Mouse (Mus musculus) limb, embryonic 13.5 days (tissue): ENCODE results near the gene 4933411K16Rik. TPM values are rescaled to one million over a fixed set of nuclear protein-coding genes. Genes with fewer than 3 reads are reported as not detected.
A peak's percentile ranks its signal among the peaks of the same experiment; 100 is the strongest.

ENCODE experiments used
- ATAC-seq: fragments of 200-750 bp; cut with Nextera tagmentation; 2 replicates; pipeline ENCODE4 v1.8.0; 2017; ENCODE audit warnings: low read depth, moderate number of reproducible peaks, moderate TSS enrichment; ENCODE audit not compliant: low FRiP score
- H3K27ac ChIP-seq: fragments of 300-500 bp; sonication (generic); 2 replicates; pipeline ENCODE4 v1.5.1; 2015; ENCODE audit warnings: inconsistent platforms, mild to moderate bottlenecking, moderate library complexity
- H3K27me3 ChIP-seq: fragments of 300-500 bp; sonication (generic); 2 replicates; pipeline ENCODE4 v1.6.1; 2015; ENCODE audit warnings: mild to moderate bottlenecking, inconsistent platforms
- H3K36me3 ChIP-seq: fragments of 300-500 bp; sonication (generic); 2 replicates; pipeline ENCODE4 v1.6.1; 2015; ENCODE audit warnings: inconsistent platforms, mild to moderate bottlenecking, moderate library complexity
- H3K4me1 ChIP-seq: fragments of 300-500 bp; sonication (generic); 2 replicates; pipeline ENCODE4 v1.6.1; 2015; ENCODE audit warnings: inconsistent platforms
- H3K4me2 ChIP-seq: fragments of 300-500 bp; sonication (generic); replicated peaks from 2 replicates; pipeline ENCODE4 v1.6.1; 2015; ENCODE audit warnings: inconsistent platforms, mild to moderate bottlenecking, moderate library complexity
- H3K4me3 ChIP-seq: fragments of 300-500 bp; sonication (generic); 2 replicates; pipeline ENCODE4 v1.5.1; 2015; ENCODE audit warnings: moderate library complexity, mild to moderate bottlenecking, inconsistent platforms
- H3K9ac ChIP-seq: fragments of 300-500 bp; sonication (generic); 2 replicates; pipeline ENCODE4 v1.6.1; 2015; ENCODE audit warnings: mild to moderate bottlenecking, inconsistent platforms
- H3K9me3 ChIP-seq: fragments of 300-500 bp; sonication (generic); 2 replicates; pipeline ENCODE4 v1.6.1; 2016; ENCODE audit warnings: inconsistent platforms
- WGBS: fragments of 180-500 bp; shearing (Covaris S2); methylation state at CpG from one replicate; pipeline ENCODE4 v1.1.7; 2015; 5-methylcytosine and 5-hydroxymethylcytosine counted together
- polyA plus RNA-seq: library from polyadenylated mRNA; unstranded; fragments of >200 nt; fragmentation: Nextera tagmentation; extraction: Ambion mirVana; gene quantifications from 2 replicates; pipeline ENCODE4 v1.2.1, GENCODE M21; 2015

Gene 4933411K16Rik
- polyA plus RNA-seq, 1 experiment from 2014 or later, result 0.17 TPM

GRCm38 (mm10) chr19:42036357-42036756 is 15.7 kb upstream of the 4933411K16Rik start:
- peaks cover 9% of the 10 kb centered on the region for H3K27me3 ChIP-seq

DNA sequence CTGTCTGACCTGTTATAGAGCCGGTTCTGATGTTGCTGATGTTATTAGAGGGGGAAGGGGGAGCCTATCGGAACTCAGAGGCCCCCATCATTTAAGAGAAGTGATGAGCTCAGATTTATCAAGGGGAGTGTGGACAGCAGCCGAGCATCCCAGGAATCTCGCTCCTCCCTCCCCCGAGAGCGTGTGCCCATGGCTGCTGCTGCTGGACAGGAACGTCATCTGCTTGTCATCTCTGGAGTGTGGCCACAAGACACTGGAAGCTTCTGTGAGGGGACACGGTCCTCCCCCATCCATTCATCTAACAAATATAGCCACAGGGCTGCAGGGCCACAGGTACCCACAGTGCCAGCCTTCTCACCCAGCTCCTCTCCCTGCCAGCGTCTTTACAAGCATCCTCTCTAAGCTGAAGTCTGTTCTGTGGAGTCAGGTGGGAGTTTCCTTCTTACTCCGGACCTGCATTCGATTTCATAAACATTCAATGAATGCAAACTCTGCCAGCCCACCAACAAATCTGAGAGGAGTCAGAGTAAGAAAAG is 14.8 kb upstream of the 4933411K16Rik start:
- Histone ChIP-seq H3K9ac (no peak overlapping the region), H3K4me1 (peaks cover 25% of the 10 kb centered on the region), H3K9me3 (no peaks in the 10 kb centered on the region), H3K4me2 (no peak overlapping the region), H3K27ac (no peak overlapping the region), H3K27me3 (peaks cover 9% of the 10 kb centered on the region), H3K36me3 (peaks cover 25% of the 10 kb centered on the region), H3K4me3 (no peak overlapping the region)
- no peak for ATAC-seq
- 73% methylated on average over 11 of the region's 11 CpGs for WGBS

More at GRCm38 (mm10) chr19:42036357-42036756, 15.7 kb upstream of the 4933411K16Rik start:
- no peak for ATAC-seq
- 89% methylated on average over 3 of the region's 3 CpGs for WGBS
- Histone ChIP-seq H3K27ac (no peak overlapping the region), H3K9ac (no peak overlapping the region), H3K9me3 (no peaks in the 10 kb centered on the region), H3K4me1 (peaks cover 25% of the 10 kb centered on the region), H3K4me3 (no peak overlapping the region), H3K4me2 (no peak overlapping the region), H3K36me3 (peaks cover 25% of the 10 kb centered on the region)

- Histone ChIP-seq H3K36me3 (peaks cover 17% of the 10 kb centered on the region), H3K4me1 (peaks cover 25% of the 10 kb centered on the region), H3K4me2 (no peak overlapping the region), H3K9ac (no peak overlapping the region), H3K27ac (no peak overlapping the region), H3K9me3 (no peaks in the 10 kb centered on the region), H3K4me3 (no peak overlapping the region), H3K27me3 (peaks cover 9% of the 10 kb centered on the region)
- ATAC-seq, result no peak
- WGBS, result 91% methylated on average over 12 of the region's 12 CpGs
Observed at GRCm38 (mm10) chr19:42038310-42038709, 13.7 kb upstream of the 4933411K16Rik start.

- ATAC-seq, result no peak
- WGBS, result 93% methylated on average over 6 of the region's 6 CpGs
- Histone ChIP-seq H3K9me3 (no peaks in the 10 kb centered on the region; the same call in 1 of the 2 replicates), H3K27ac (no peak overlapping the region), H3K4me3 (no peak overlapping the region), H3K4me1 (peaks cover 13% of the 10 kb centered on the region), H3K4me2 (no peak overlapping the region), H3K36me3 (no peaks in the 10 kb centered on the region), H3K27me3 (peaks cover 9% of the 10 kb centered on the region), H3K9ac (no peak overlapping the region)
Observed at GRCm38 (mm10) chr19:42043988-42044387, 8.1 kb upstream of the 4933411K16Rik start.

GRCm38 (mm10) chr19:42045269-42046102 is 6.6 kb upstream of the 4933411K16Rik start, which contains the start of gene Hoga1:
Gene Hoga1 (plus strand): TSS chr19:42045610.
- Histone ChIP-seq H3K27ac (no peak within 1 kb of the TSS), H3K4me2 (peak within 1 kb of the TSS; percentile 64), H3K4me1 (peaks cover 10% of the 10 kb centered on the region), H3K27me3 (peaks cover 1% of the 10 kb centered on the region; the same call in 1 of the 2 replicates), H3K36me3 (no peaks in the 10 kb centered on the region), H3K4me3 (peak within 1 kb of the TSS; percentile 40), H3K9me3 (no peaks in the 10 kb centered on the region; the same call in 1 of the 2 replicates), H3K9ac (peak within 1 kb of the TSS; percentile 53; the same call in 1 of the 2 replicates)
- peak; percentile 90 for ATAC-seq
- WGBS, result 22% methylated on average over 23 of the region's 23 CpGs

- H3K27ac ChIP-seq, result no peak overlapping the region
- no peak for ATAC-seq
- H3K4me3 ChIP-seq, result no peak overlapping the region
- no peaks in the 10 kb centered on the region for H3K9me3 ChIP-seq
- H3K4me1 ChIP-seq, result peaks cover 10% of the 10 kb centered on the region
- no peak overlapping the region for H3K4me2 ChIP-seq
- H3K36me3 ChIP-seq, result no peaks in the 10 kb centered on the region
- H3K9ac ChIP-seq, result no peak overlapping the region
- WGBS, result 85% methylated on average over 1 of the region's 1 CpGs
- no peaks in the 10 kb centered on the region for H3K27me3 ChIP-seq
Observed at GRCm38 (mm10) chr19:42050251-42050650, 1.8 kb upstream of the 4933411K16Rik start.

- H3K4me3 ChIP-seq, result no peak overlapping the region
- 83% methylated on average over 3 of the region's 3 CpGs for WGBS
- no peak overlapping the region for H3K27ac ChIP-seq
- H3K9ac ChIP-seq, result no peak overlapping the region
- H3K4me1 ChIP-seq, result peaks cover under 1% of the 10 kb centered on the region; the same call in 1 of the 2 replicates
- H3K4me2 ChIP-seq, result no peak overlapping the region
- no peaks in the 10 kb centered on the region for H3K9me3 ChIP-seq
- no peaks in the 10 kb centered on the region for H3K27me3 ChIP-seq
- no peaks in the 10 kb centered on the region for H3K36me3 ChIP-seq
- no peak for ATAC-seq
Observed at GRCm38 (mm10) chr19:42051351-42051750, 697 bp upstream of the 4933411K16Rik start.

- no peaks in the 10 kb centered on the region for H3K4me1 ChIP-seq
- H3K27ac ChIP-seq, result no peak overlapping the region
- no peak overlapping the region for H3K4me3 ChIP-seq
- no peaks in the 10 kb centered on the region for H3K27me3 ChIP-seq
- ATAC-seq, result no peak
- no peak overlapping the region for H3K4me2 ChIP-seq
- no peak overlapping the region for H3K9ac ChIP-seq
- no peaks in the 10 kb centered on the region for H3K36me3 ChIP-seq
- no peaks in the 10 kb centered on the region for H3K9me3 ChIP-seq
- WGBS, result 81% methylated on average over 6 of the region's 6 CpGs
Observed at GRCm38 (mm10) chr19:42054255-42054654, 2.2 kb downstream of the 4933411K16Rik start.

GRCm38 (mm10) chr19:42055881-42056280 is 3.8 kb downstream of the 4933411K16Rik start:
- no peak overlapping the region for H3K4me2 ChIP-seq
- WGBS, result 44% methylated on average over 2 of the region's 2 CpGs
- H3K36me3 ChIP-seq, result no peaks in the 10 kb centered on the region
- ATAC-seq, result no peak
- no peak overlapping the region for H3K4me3 ChIP-seq
- H3K4me1 ChIP-seq, result no peaks in the 10 kb centered on the region
- no peak overlapping the region for H3K9ac ChIP-seq
- no peak overlapping the region for H3K27ac ChIP-seq
- H3K9me3 ChIP-seq, result no peaks in the 10 kb centered on the region
- no peaks in the 10 kb centered on the region for H3K27me3 ChIP-seq

GRCm38 (mm10) chr19:42056719-42057409 is 4.8 kb downstream of the 4933411K16Rik start:
- no peak overlapping the region for H3K4me2 ChIP-seq
- WGBS, result 75% methylated on average over 6 of the region's 6 CpGs
- H3K27me3 ChIP-seq, result no peaks in the 10 kb centered on the region
- no peaks in the 10 kb centered on the region for H3K36me3 ChIP-seq
- no peaks in the 10 kb centered on the region for H3K9me3 ChIP-seq
- no peak overlapping the region for H3K27ac ChIP-seq
- H3K4me3 ChIP-seq, result no peak overlapping the region
- H3K9ac ChIP-seq, result no peak overlapping the region
- ATAC-seq, result no peak
- no peaks in the 10 kb centered on the region for H3K4me1 ChIP-seq

GRCm38 (mm10) chr19:42058426-42058825 is 6.4 kb downstream of the 4933411K16Rik start:
- Histone ChIP-seq H3K9me3 (no peaks in the 10 kb centered on the region), H3K4me3 (no peak overlapping the region), H3K9ac (no peak overlapping the region), H3K27ac (no peak overlapping the region), H3K4me1 (no peaks in the 10 kb centered on the region), H3K36me3 (no peaks in the 10 kb centered on the region), H3K4me2 (no peak overlapping the region), H3K27me3 (no peaks in the 10 kb centered on the region)
- WGBS, result 62% methylated on average over 7 of the region's 7 CpGs
- ATAC-seq, result no peak

DNA sequence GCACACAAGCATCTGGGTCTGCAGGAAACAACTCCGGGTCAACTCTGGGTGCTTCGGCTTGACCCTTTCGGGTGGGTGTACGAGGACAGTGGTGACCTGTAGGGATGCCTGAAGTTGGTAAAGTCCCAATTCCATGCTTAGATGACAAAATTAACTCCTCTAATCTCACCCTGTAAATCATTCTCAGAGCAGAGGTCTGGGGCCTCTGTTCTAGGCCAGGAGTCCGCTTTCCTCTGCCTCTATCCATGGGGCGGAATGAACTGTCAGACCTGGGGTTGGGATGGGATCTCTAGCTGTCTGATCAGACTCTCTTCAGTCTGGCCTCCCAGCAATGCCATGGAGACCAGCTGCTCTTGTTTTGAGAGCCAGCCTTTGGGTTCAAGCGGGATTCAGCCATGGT is 9.4 kb downstream of the 4933411K16Rik start:
- Histone ChIP-seq H3K9me3 (no peaks in the 10 kb centered on the region), H3K27me3 (no peaks in the 10 kb centered on the region), H3K4me3 (no peak overlapping the region), H3K9ac (no peak overlapping the region), H3K4me1 (no peaks in the 10 kb centered on the region), H3K36me3 (no peaks in the 10 kb centered on the region), H3K4me2 (no peak overlapping the region), H3K27ac (no peak overlapping the region)
- 92% methylated on average over 7 of the region's 7 CpGs for WGBS
- no peak for ATAC-seq
